Mouse (Mus musculus) bone marrow macrophage, adult 2 months (primary cell): ENCODE results near the gene D930048N14Rik.

Experiments used
- CTCF ChIP-seq: IDR thresholded peaks from 2 replicates; pipeline ENCODE4 v1.5.1; 2012; ENCODE audit warnings: low read depth, mild to moderate bottlenecking, low read length, moderate library complexity
- POLR2A ChIP-seq: IDR thresholded peaks from 2 replicates; pipeline ENCODE4 v1.6.1; 2012; ENCODE audit warnings: mild to moderate bottlenecking, low read depth, low read length, borderline replicate concordance

DNA sequence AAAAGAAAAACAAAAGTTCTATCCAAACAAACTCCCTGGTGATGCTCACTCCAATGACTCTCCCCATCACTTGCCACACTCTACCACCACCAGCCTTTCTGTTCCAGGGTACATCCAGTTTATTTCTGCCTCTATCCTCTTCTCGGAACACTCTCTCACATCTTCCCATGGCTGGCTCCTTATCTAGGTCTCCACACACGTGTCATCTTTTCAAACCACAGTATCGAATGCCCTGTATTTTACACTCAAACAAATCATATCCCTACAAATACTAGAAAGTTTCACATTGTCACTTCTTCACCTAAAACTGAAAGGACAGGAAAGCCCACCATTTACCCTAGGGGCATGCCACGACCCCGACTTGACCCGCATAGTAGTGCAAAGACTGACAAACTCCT is 15.6 kb upstream of the D930048N14Rik start:
- TF ChIP-seq CTCF (no peak), POLR2A (no peak)
